Mouse (Mus musculus): ENCODE measurements at regions not wholly inside any gene's neighbourhood (a gene's known extent, or its start where the extent isn't known, plus 50 kb on each side); places are given as distances from the start of the nearest gene placed in this dataset.
A peak's percentile ranks its signal among the peaks of the same experiment; 100 is the strongest.

- no peak for DNase-seq (ENCODE audit: low spot score in 2 of 2)
Measured at GRCm38 (mm10) chr1:77790974-77791373, 276.1 kb upstream of the Epha4 start.

- no peak for DNase-seq (ENCODE audit: low spot score in 2 of 2)
Measured at GRCm38 (mm10) chr1:77754326-77754725, 239.4 kb upstream of the Epha4 start.

- DNase-seq (ENCODE audit: low spot score in 2 of 2) = peak in 1 of 2 experiments; percentile 12
Measured at GRCm38 (mm10) chr1:77748483-77749465, 233.9 kb upstream of the Epha4 start.

GRCm38 (mm10) chr1:77732099-77732498 lies 217.2 kb upstream of the Epha4 start:
- no peak for DNase-seq (ENCODE audit: low spot score in 2 of 2)

GRCm38 (mm10) chr1:77727561-77727960 lies 212.7 kb upstream of the Epha4 start:
- no peak for DNase-seq (ENCODE audit: low spot score in 2 of 2)

GRCm38 (mm10) chr1:77723246-77723645 lies 208.4 kb upstream of the Epha4 start:
- DNase-seq (ENCODE audit: low spot score in 2 of 2) = no peak

- DNase-seq (ENCODE audit: low spot score in 2 of 2) = no peak
Measured at GRCm38 (mm10) chr1:77720859-77721258, 206.0 kb upstream of the Epha4 start.

GRCm38 (mm10) chr1:77713001-77713400 lies 198.1 kb upstream of the Epha4 start:
- DNase-seq (ENCODE audit: low spot score in 2 of 2) = no peak

GRCm38 (mm10) chr1:77708202-77709020 lies 193.5 kb upstream of the Epha4 start:
- DNase-seq (ENCODE audit: low spot score in 2 of 2) = no peak

- no peak for DNase-seq (ENCODE audit: low spot score in 2 of 2)
Measured at GRCm38 (mm10) chr1:77695228-77696018, 180.5 kb upstream of the Epha4 start.

GRCm38 (mm10) chr1:77663345-77663744 lies 148.5 kb upstream of the Epha4 start:
- no peak for DNase-seq (ENCODE audit: low spot score in 2 of 2)

GRCm38 (mm10) chr1:77660436-77660835 lies 145.5 kb upstream of the Epha4 start:
- no peak for DNase-seq (ENCODE audit: low spot score in 2 of 2)

GRCm38 (mm10) chr1:77637025-77637424 lies 122.1 kb upstream of the Epha4 start:
- DNase-seq (ENCODE audit: low spot score in 2 of 2) = no peak

- DNase-seq (ENCODE audit: low spot score in 2 of 2) = no peak
Measured at GRCm38 (mm10) chr1:77629496-77630281, 114.8 kb upstream of the Epha4 start.

GRCm38 (mm10) chr1:77628861-77629260 lies 114.0 kb upstream of the Epha4 start:
- no peak for DNase-seq (ENCODE audit: low spot score in 2 of 2)

- DNase-seq (ENCODE audit: low spot score in 2 of 2) = no peak
Measured at GRCm38 (mm10) chr1:77617490-77617889, 102.6 kb upstream of the Epha4 start.

- DNase-seq (ENCODE audit: low spot score in 2 of 2) = no peak
Measured at GRCm38 (mm10) chr1:77600509-77600908, 85.6 kb upstream of the Epha4 start.

GRCm38 (mm10) chr1:77592649-77593048 lies 77.8 kb upstream of the Epha4 start:
- no peak for DNase-seq (ENCODE audit: low spot score in 2 of 2)

- no peak for DNase-seq (ENCODE audit: low spot score in 2 of 2)
Measured at GRCm38 (mm10) chr1:77592248-77592647, 77.4 kb upstream of the Epha4 start.

GRCm38 (mm10) chr1:77589423-77589822 lies 74.5 kb upstream of the Epha4 start:
- no peak for DNase-seq (ENCODE audit: low spot score in 2 of 2)
